Mouse (Mus musculus) small intestine, adult 2 months (tissue): Measurements from ENCODE around the gene Ppox.

Source experiments
- CTCF ChIP-seq: fragments of 200-500 bp; IDR thresholded peaks from 2 replicates; pipeline ENCODE4 v1.5.1; 2012; ENCODE audit warnings: low read depth, mild to moderate bottlenecking, control low read depth, inconsistent platforms, low read length, moderate library complexity, mixed read lengths; ENCODE audit not compliant: insufficient replicate concordance, insufficient read length; ENCODE audit errors: extremely low read depth
- POLR2A ChIP-seq: fragments of 200-500 bp; IDR thresholded peaks from 2 replicates; pipeline ENCODE4 v1.6.1; 2012; ENCODE audit warnings: low read depth, mild to moderate bottlenecking, control low read depth, inconsistent platforms, low read length, moderate library complexity

DNA sequence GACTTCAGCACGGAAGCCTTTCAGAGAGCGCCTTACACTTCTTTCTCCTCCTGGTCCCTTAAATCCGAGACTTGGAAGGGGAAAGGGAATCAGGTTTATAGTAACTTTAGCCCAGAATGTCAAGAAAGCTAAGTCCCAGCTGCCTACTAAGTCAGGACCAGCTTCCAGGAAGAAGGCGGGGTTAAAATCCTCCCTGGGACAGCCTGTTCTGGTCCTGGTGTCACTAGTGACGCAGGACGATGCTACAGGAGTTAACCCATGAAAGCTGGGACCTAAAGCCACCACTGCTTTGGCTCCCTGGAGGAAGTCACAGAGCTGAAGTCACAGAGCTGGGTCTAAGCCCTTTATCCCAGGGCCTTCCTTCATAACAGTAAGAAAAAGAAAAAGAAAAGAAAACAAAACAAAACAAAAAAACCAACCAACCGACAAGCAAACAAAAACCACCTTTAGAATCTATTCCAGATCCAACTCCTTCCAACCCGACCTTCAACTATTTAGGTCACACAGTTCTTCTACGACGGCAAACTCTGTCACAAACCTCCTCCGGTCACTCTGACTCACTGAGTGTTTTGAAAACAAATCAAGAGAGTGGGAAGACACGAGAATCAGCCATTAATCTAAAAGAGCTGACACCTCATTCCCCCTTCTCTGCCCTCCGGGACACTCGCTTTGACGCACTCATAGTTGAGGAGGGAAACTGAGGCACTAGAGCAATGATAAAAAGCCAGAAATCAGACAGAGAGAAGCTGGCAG lies 40.8 kb downstream of the Ppox start:
- TF ChIP-seq CTCF = no peak
- TF ChIP-seq POLR2A = no peak
